Mouse (Mus musculus): ENCODE measurements around the gene Ugt1a1. TPM values are rescaled to one million over a fixed set of nuclear protein-coding genes. Genes with fewer than 3 reads are reported as not detected.
A peak's percentile ranks its signal among the peaks of the same experiment; 100 is the strongest.

The Ugt1a1 gene
- total and polyA plus RNA-seq, 3 experiments = not detected

GRCm38 (mm10) chr1:88230421-88230820 lies 18.7 kb downstream of the Ugt1a1 start:
- Histone ChIP-seq H3K27ac (no peak overlapping the region), H3K4me3 (no peak overlapping the region), H3K4me1 (ENCODE audit: control insufficient read depth, insufficient read depth, low read length) (no peaks in the 10 kb centered on the region), H3K79me2 (replicated peaks; ENCODE audit: control insufficient read depth, insufficient read depth, low read length) (no peaks in the 10 kb centered on the region), H3K9ac (ENCODE audit: low read depth, low read length) (no peak overlapping the region), H3K27me3 (ENCODE audit: control insufficient read depth, insufficient read depth, low read length) (no peaks in the 10 kb centered on the region), H3K36me3 (ENCODE audit: control insufficient read depth, insufficient read depth, low read length) (no peaks in the 10 kb centered on the region)
- DNase-seq = peak in 1 of 2 experiments; percentile 8
- WGBS = 69% methylated on average over 7 of the region's 7 CpGs
- TF ChIP-seq EP300 (IDR thresholded peaks at IDR 0.05; ENCODE audit: insufficient read depth, low read depth, low read length) = no peak
- TF ChIP-seq POLR2A (IDR thresholded peaks at IDR 0.05; ENCODE audit: insufficient read depth, low read depth, low read length) = no peak
- no peak for TF ChIP-seq CTCF (IDR thresholded peaks at IDR 0.05)
- intact Hi-C loops (cut with DNase I) = no loop called here

GRCm38 (mm10) chr1:88230981-88231802 lies 19.4 kb downstream of the Ugt1a1 start:
- H3K9ac ChIP-seq (ENCODE audit: low read depth, low read length) = no peak overlapping the region
- H3K27me3 ChIP-seq (ENCODE audit: control insufficient read depth, insufficient read depth, low read length) = no peaks in the 10 kb centered on the region
- H3K36me3 ChIP-seq (ENCODE audit: control insufficient read depth, insufficient read depth, low read length) = no peaks in the 10 kb centered on the region
- no peaks in the 10 kb centered on the region for H3K4me1 ChIP-seq (ENCODE audit: control insufficient read depth, insufficient read depth, low read length)
- H3K27ac ChIP-seq = no peak overlapping the region
- H3K4me3 ChIP-seq = no peak overlapping the region
- H3K79me2 ChIP-seq (replicated peaks; ENCODE audit: control insufficient read depth, insufficient read depth, low read length) = no peaks in the 10 kb centered on the region
- TF ChIP-seq CTCF (IDR thresholded peaks at IDR 0.05) = no peak
- no peak for TF ChIP-seq EP300 (IDR thresholded peaks at IDR 0.05; ENCODE audit: insufficient read depth, low read depth, low read length)
- TF ChIP-seq POLR2A (IDR thresholded peaks at IDR 0.05; ENCODE audit: insufficient read depth, low read depth, low read length) = no peak
- WGBS = 66% methylated on average over 6 of the region's 6 CpGs
- DNase-seq = peak in 1 of 2 experiments; percentile 10
- intact Hi-C loops (cut with DNase I) = no loop called here

- H3K36me3 ChIP-seq (ENCODE audit: control insufficient read depth, insufficient read depth, low read length) = no peaks in the 10 kb centered on the region
- H3K9ac ChIP-seq (ENCODE audit: low read depth, low read length) = no peak overlapping the region
- no peaks in the 10 kb centered on the region for H3K4me1 ChIP-seq (ENCODE audit: control insufficient read depth, insufficient read depth, low read length)
- H3K27ac ChIP-seq = no peak overlapping the region
- H3K79me2 ChIP-seq (replicated peaks; ENCODE audit: control insufficient read depth, insufficient read depth, low read length) = no peaks in the 10 kb centered on the region
- no peak overlapping the region for H3K4me3 ChIP-seq
- WGBS = 60% methylated on average over 7 of the region's 7 CpGs
- intact Hi-C loops (cut with DNase I) = no loop called here
- no peaks in the 10 kb centered on the region for H3K27me3 ChIP-seq (ENCODE audit: control insufficient read depth, insufficient read depth, low read length)
- DNase-seq = peak in 1 of 2 experiments; percentile 23
- TF ChIP-seq POLR2A (IDR thresholded peaks at IDR 0.05; ENCODE audit: insufficient read depth, low read depth, low read length) = no peak
- TF ChIP-seq CTCF (IDR thresholded peaks at IDR 0.05) = no peak
- no peak for TF ChIP-seq EP300 (IDR thresholded peaks at IDR 0.05; ENCODE audit: insufficient read depth, low read depth, low read length)
Observed at GRCm38 (mm10) chr1:88231803-88232499, 20.2 kb downstream of the Ugt1a1 start.

GRCm38 (mm10) chr1:88232664-88233380 lies 21.1 kb downstream of the Ugt1a1 start:
- intact Hi-C loops (cut with DNase I) = no loop called here
- DNase-seq = peak in 1 of 2 experiments; percentile 30

GRCm38 (mm10) chr1:88233421-88234247 lies 21.9 kb downstream of the Ugt1a1 start:
- Histone ChIP-seq H3K79me2 (replicated peaks; ENCODE audit: control insufficient read depth, insufficient read depth, low read length) (no peaks in the 10 kb centered on the region), H3K36me3 (ENCODE audit: control insufficient read depth, insufficient read depth, low read length) (no peaks in the 10 kb centered on the region), H3K27ac (no peak overlapping the region), H3K27me3 (ENCODE audit: control insufficient read depth, insufficient read depth, low read length) (no peaks in the 10 kb centered on the region), H3K4me1 (ENCODE audit: control insufficient read depth, insufficient read depth, low read length) (no peaks in the 10 kb centered on the region), H3K4me3 (no peak overlapping the region), H3K9ac (ENCODE audit: low read depth, low read length) (no peak overlapping the region)
- 59% methylated on average over 14 of the region's 14 CpGs for WGBS
- no peak for TF ChIP-seq CTCF (IDR thresholded peaks at IDR 0.05)
- no peak for TF ChIP-seq EP300 (IDR thresholded peaks at IDR 0.05; ENCODE audit: insufficient read depth, low read depth, low read length)
- TF ChIP-seq POLR2A (IDR thresholded peaks at IDR 0.05; ENCODE audit: insufficient read depth, low read depth, low read length) = no peak
- intact Hi-C loops (cut with DNase I) = no loop called here
- DNase-seq = peak in 1 of 2 experiments; percentile 37

More at GRCm38 (mm10) chr1:88232664-88233380, 21.1 kb downstream of the Ugt1a1 start:
- Histone ChIP-seq H3K9ac (ENCODE audit: low read depth, low read length) (no peak overlapping the region), H3K27me3 (ENCODE audit: control insufficient read depth, insufficient read depth, low read length) (no peaks in the 10 kb centered on the region), H3K4me1 (ENCODE audit: control insufficient read depth, insufficient read depth, low read length) (no peaks in the 10 kb centered on the region), H3K4me3 (no peak overlapping the region), H3K27ac (no peak overlapping the region), H3K36me3 (ENCODE audit: control insufficient read depth, insufficient read depth, low read length) (no peaks in the 10 kb centered on the region), H3K79me2 (replicated peaks; ENCODE audit: control insufficient read depth, insufficient read depth, low read length) (no peaks in the 10 kb centered on the region)
- TF ChIP-seq CTCF (IDR thresholded peaks at IDR 0.05) (no peak), POLR2A (IDR thresholded peaks at IDR 0.05; ENCODE audit: insufficient read depth, low read depth, low read length) (no peak), EP300 (IDR thresholded peaks at IDR 0.05; ENCODE audit: insufficient read depth, low read depth, low read length) (no peak)
- 48% methylated on average over 3 of the region's 3 CpGs for WGBS

All from heart, adult 2 months (tissue).